Mouse (Mus musculus) brain, embryonic 14.5 days (tissue): ENCODE data around the gene Ntmt1.

Experiments
- CTCF ChIP-seq: fragments of 200-500 bp; IDR thresholded peaks from 2 replicates; pipeline ENCODE4 v1.5.1; 2012; ENCODE audit warnings: inconsistent platforms, mild to moderate bottlenecking, moderate library complexity, borderline replicate concordance; ENCODE audit not compliant: insufficient read depth, insufficient read length; ENCODE audit errors: extremely low read depth
- POLR2A ChIP-seq: fragments of 200-500 bp; IDR thresholded peaks from 2 replicates; pipeline ENCODE4 v1.6.1; 2012; ENCODE audit warnings: mild to moderate bottlenecking, inconsistent platforms, borderline replicate concordance; ENCODE audit not compliant: poor library complexity, insufficient read depth, insufficient read length, severe bottlenecking; ENCODE audit errors: extremely low read depth

DNA sequence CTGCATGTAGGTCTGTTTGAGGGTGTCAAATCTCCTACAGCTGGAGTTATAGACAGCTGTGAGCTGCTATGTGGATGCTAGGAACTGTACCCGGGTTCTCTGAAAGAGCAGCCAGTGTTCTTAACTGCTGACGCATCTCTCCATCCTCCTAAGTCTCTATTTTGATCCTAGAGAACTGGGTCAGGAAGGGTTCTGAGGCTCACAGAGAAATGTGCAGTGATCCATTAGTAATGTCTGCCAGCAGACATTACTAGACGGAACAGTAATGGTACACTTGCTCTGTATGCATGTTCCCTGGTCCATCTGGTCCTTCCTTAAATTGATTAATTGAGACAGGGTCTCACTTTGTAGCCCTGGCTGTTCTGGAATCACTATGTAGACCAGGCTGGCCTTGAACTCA lies 8.2 kb upstream of the Ntmt1 start:
- TF ChIP-seq CTCF (no peak), POLR2A (no peak)
